Mouse (Mus musculus) small intestine, adult 2 months (tissue): ENCODE results near the gene Tnk1.

Experiments used
- CTCF ChIP-seq: fragments of 200-500 bp; IDR thresholded peaks from 2 replicates; pipeline ENCODE4 v1.5.1; 2012; ENCODE audit warnings: low read depth, mild to moderate bottlenecking, control low read depth, inconsistent platforms, low read length, moderate library complexity, mixed read lengths; ENCODE audit not compliant: insufficient replicate concordance, insufficient read length; ENCODE audit errors: extremely low read depth
- POLR2A ChIP-seq: fragments of 200-500 bp; IDR thresholded peaks from 2 replicates; pipeline ENCODE4 v1.6.1; 2012; ENCODE audit warnings: low read depth, mild to moderate bottlenecking, control low read depth, inconsistent platforms, low read length, moderate library complexity

GRCm38 (mm10) chr11:69818365-69818764, 40.2 kb downstream of the Tnk1 start, which contains the start of gene Spem2:
- TF ChIP-seq POLR2A = no peak
- no peak for TF ChIP-seq CTCF
